Mouse (Mus musculus) left cerebral cortex, postnatal 14 days (tissue): ENCODE data around the gene Dock9. TPM values are rescaled to one million over a fixed set of nuclear protein-coding genes. Genes with fewer than 3 reads are reported as not detected.
A peak's percentile ranks its signal among the peaks of the same experiment; 100 is the strongest.

ENCODE experiments used
- DNase-seq, 2 experiments: peaks; one replicate each; pipeline ENCODE4 v3.0.0; 2021 to 2022; ENCODE audit warnings: low spot score in 2 of 2, mixed read lengths in 1 of 2
- intact Hi-C: fragments of 180-260 bp; cut with DNase I; formaldehyde crosslinking; loops from one replicate; pipeline ENCODE4 v1.15.1; 2025
- total RNA-seq, 2 experiments: library from RNA; stranded (reverse); gene quantifications; 2 replicates each; pipeline ENCODE4 v1.2.3; 2021

Gene Dock9
- total RNA-seq, 2 experiments from 2014 or later = 136 to 148 TPM

DNA sequence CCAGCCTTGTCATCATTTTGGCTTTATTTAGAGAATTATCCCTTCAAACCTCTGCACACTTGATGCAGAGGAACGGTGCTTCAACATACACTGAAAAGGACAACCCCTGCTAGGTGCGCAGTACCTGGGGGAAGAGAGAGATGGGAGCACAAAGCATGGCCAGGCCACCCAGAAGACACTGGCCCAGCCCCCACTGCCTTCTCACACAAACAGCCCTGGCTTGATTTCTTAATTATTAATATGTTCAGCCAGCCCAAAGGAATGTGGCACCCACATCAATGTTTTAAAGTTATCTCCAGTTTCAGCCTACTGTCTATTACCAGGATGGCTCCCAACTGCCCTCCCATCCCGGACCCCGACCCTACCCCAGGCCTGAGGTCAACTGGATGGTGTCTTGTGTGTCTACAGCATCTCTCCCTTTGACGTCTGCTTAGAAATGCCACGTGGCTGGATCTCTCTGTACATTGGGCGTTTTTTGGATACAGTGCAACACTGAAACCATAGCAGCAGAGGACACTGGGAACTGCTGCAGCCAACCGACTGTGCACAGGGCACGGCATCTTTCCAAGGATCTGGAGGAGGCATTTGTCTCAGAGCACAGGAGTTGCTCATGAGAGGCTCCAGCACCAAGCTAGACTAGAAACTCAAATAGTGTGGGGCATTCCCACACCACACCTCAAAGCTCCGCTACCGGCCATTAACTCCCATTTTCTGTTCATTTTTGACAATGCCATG lies 120.9 kb downstream of the Dock9 start:
- peak in 1 of 2 experiments; percentile 36 for DNase-seq
- intact Hi-C loops = no loop called here

GRCm38 (mm10) chr14:121676121-121676591 lies 121.5 kb downstream of the Dock9 start:
- intact Hi-C loops = no loop called here
- no peak for DNase-seq

- intact Hi-C loops = no loop called here
Observed at GRCm38 (mm10) chr14:121675579-121675978, 122.1 kb downstream of the Dock9 start.

GRCm38 (mm10) chr14:121675146-121675545 lies 122.5 kb downstream of the Dock9 start:
- no peak for DNase-seq
- intact Hi-C loops = no loop called here

More at GRCm38 (mm10) chr14:121675579-121675978, 122.1 kb downstream of the Dock9 start:
- peak in 1 of 2 experiments; percentile 33 for DNase-seq

DNA sequence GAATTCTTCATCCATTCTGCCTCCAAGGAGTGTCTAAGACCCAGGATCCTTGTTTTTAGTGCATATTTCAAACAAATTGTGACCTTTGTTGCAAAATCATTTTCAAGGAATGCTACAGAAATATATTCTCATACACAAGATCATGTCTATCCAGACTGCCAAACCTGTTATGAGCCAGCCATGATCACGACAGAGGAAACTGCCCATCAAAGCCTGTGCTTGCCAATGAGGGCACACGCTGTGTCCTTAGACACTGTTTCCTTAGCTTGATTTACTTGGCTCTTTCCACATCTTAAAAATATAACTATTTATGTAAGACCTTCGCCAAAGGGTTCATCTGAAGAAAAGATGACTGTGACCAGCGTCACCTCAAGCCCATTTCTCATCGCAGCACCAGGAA lies 127.6 kb downstream of the Dock9 start:
- intact Hi-C loops = no loop called here
- DNase-seq = no peak

GRCm38 (mm10) chr14:121666641-121667274 lies 130.9 kb downstream of the Dock9 start:
- DNase-seq = no peak
- intact Hi-C loops = no loop called here

GRCm38 (mm10) chr14:121665693-121666273 lies 131.9 kb downstream of the Dock9 start:
- intact Hi-C loops = no loop called here
- no peak for DNase-seq

DNA sequence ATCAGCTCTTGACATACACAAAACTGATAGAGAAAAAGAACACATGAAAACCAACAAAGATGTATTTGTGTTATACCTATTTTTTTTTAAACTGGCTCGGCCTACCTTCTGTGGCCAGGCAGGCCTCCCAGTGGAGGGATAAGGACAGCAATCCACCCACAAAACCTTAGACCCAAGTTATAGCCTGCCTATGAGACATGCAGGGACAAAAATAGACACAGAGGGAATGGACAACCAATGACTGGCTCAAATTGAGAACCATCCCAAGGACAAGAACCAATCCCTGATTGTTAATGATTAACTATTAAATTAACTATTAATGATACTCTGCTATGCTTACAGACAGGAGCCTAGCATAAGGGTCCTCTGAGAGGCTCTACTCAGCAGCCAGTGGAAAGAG lies 133.7 kb downstream of the Dock9 start:
- intact Hi-C loops = loop anchor here (5.0 kb wide), 1 partner anchor 33 kb away; no protein-coding TSS in a partner anchor
- DNase-seq = no peak

DNA sequence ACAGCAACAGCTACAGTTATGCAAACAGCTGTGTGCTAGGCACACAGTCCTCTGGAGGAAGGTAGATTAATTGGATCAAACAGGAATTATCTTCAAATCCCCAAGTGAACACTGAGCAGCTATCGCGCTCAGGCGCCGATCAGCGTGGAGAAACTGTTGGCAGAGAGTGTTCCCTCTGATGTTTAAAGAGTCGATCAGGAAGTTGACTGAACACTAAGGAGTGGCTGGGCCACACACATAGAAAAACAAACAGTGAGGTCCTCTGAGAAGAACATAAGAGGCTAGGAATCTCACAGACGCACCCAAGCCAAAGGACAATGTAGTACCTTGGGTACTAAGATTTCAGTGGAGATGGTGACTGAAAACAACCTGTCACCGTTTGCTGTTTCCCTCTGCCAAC lies 136.7 kb downstream of the Dock9 start:
- intact Hi-C loops = loop anchor here (5.0 kb wide), 1 partner anchor 36 kb away; no protein-coding TSS in a partner anchor
- DNase-seq = no peak

DNA sequence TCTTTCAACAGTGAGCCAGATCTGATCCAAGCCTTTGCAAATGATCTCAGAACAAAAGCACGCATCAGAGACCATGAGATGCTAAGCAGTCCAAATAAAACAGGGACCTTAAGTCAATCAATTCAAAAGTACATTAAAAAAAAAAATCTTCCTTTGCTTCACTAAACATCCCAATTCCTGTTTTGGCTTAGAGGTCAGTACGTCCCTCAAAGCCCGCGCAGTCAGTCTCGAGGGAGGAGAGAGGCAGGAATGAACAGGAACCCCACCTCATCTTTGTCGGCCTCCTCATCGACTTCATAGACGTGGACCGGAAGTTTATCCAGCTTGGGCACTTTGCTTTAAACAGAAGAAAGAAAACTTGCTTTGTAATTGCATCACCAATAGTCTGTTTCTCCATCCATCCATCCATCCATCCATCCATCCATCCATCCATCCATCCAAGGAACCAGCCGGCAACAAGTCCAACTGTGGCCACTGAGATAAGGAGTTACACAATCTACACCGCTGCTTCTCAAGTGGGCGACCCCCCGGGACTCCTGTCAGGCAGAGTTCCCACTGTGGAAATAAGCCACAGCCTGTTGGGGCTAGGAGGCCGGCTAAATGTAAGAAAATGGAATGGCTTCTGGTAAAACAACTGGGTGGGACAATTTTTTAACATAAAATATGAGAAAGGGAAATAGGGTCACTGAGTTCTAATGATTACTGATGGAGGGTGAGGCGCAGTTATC lies 137.3 kb downstream of the Dock9 start:
- DNase-seq = no peak
- intact Hi-C loops = loop anchor here (5.0 kb wide), 1 partner anchor 37 kb away; no protein-coding TSS in a partner anchor

DNA sequence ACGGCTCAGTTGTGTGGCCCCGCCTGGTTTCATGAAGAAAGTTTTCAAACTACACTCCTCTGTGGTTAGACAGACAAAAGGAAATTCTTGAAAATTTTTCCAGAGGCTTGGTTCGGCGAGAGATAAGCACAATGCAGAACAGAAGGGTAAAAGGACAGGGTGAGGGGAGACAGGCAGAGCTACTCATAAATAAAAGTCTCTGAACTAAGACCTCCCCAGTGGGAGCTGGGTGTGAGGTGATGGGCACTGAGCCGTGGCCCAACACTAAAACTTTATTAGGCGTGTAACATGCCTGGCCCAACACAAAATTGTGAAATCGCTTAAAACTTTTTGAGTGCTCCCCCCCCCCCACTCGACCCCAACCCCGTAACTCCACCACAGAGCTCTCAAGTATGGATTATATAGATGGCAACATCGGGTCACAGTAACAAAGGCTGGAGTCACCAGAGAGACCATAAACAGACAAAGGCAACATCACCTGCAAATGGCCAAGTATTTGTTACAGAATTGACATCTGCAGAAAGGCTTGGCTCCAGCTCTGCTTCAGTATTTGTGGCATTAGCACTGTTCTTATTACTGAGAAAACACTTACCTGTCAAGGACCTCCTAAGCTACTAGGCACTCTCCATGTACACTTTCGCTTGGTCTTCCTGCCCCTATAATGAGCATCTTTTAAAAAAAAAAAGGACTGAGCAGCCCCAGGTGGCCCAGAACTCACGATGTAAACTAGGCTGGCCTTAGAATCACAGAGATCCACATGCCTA lies 138.4 kb downstream of the Dock9 start:
- no peak for DNase-seq
- intact Hi-C loops = no loop called here

DNA sequence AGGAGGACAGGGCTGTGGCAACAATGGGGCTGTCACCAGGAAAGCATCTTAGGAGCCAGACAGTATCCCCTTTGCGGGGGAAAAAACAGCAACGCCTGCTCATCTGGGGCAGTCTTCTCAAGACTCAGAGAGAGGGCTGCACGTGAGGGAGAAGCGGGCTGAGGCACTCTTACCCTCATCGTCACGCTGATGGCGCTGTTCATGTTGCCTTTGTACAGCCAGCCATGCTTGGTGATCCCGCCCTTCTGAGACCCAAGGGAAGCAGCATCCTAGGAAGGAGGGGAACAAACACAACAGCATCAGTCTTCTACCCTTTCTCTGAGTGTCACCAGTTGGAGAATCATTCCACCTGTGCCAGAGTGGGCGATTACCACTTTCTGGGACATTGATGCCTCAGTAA lies 139.1 kb downstream of the Dock9 start:
- no peak for DNase-seq
- intact Hi-C loops = no loop called here

- intact Hi-C loops = no loop called here
- no peak for DNase-seq
Observed at GRCm38 (mm10) chr14:121657633-121658032, 140.0 kb downstream of the Dock9 start.

- intact Hi-C loops = no loop called here
- DNase-seq = peak in 1 of 2 experiments; percentile 23
Observed at GRCm38 (mm10) chr14:121656912-121657311, 140.7 kb downstream of the Dock9 start.

- no peak for DNase-seq
- intact Hi-C loops = no loop called here
Observed at GRCm38 (mm10) chr14:121654977-121655376, 142.7 kb downstream of the Dock9 start.

DNA sequence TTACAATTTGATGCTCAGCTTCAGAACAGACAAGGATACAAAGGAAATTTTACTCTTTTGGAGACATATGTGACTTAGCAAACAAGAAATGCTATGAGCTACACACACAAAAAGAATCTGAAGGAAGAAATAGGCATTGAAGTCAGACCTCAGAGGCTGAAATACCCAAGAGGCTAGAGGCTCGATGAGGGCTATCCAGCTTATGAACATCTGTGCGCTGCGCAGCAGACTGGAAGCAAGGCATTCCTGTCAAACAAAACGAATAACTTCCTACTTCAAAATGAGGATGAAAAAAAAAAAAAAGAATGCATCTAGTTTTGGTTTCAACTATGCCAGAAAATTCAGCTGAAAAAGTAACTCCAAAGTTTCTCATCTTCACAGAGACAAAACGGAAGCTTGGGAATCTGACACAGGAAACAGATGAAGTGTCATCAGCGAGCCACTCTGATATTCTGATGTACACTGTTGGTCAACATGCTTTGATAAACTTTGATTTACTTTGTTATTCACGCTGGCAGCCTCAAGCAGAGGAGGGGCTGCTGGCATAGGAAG lies 143.1 kb downstream of the Dock9 start:
- DNase-seq = no peak
- intact Hi-C loops = no loop called here

GRCm38 (mm10) chr14:121653717-121654116 lies 143.9 kb downstream of the Dock9 start:
- no peak for DNase-seq
- intact Hi-C loops = no loop called here

- intact Hi-C loops = no loop called here
- DNase-seq = no peak
Observed at GRCm38 (mm10) chr14:121653241-121653640, 144.4 kb downstream of the Dock9 start.

- intact Hi-C loops = no loop called here
- DNase-seq = no peak
Observed at GRCm38 (mm10) chr14:121648581-121649060, 149.0 kb downstream of the Dock9 start.
